Mouse (Mus musculus): ENCODE results near the gene Ankrd34a.

DNA sequence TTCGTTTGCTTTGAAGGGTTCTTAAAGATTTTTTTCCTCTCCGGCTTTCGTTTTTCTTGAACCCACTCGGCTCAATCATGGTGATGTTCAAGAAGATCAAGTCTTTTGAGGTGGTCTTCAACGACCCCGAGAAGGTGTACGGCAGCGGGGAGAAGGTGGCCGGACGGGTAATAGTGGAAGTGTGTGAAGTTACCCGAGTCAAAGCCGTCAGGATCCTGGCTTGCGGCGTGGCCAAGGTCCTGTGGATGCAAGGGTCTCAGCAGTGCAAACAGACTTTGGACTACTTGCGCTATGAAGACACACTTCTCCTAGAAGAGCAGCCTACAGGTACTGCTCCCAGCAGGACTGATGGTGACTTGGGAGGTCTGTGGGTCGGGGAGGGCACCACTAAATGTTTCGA, 38.3 kb upstream of the Ankrd34a start:
- no peak for TF ChIP-seq CTCF (IDR thresholded peaks at IDR 0.05; ENCODE audit: low read depth)
- TF ChIP-seq EP300 (optimal IDR thresholded peaks at IDR 0.05) = no peak

All from stomach, postnatal 0 days (tissue).